Mouse (Mus musculus) ES-Bruce4 (cell line): ENCODE results near the gene Rpl24. TPM values are rescaled to one million over a fixed set of nuclear protein-coding genes. Genes with fewer than 3 reads are reported as not detected.
"Not testable (repeated sequence)": the region's sequence is repeated elsewhere in the genome, so short reads cannot be mapped to it uniquely, and the experiment has no call there.

Source experiments
- H3K27ac ChIP-seq: 2 replicates; pipeline ENCODE4 v1.5.1; 2012; ENCODE audit warnings: low read length, inconsistent platforms; ENCODE audit not compliant: insufficient read depth
- H3K27me3 ChIP-seq: 2 replicates; pipeline ENCODE4 v1.6.1; 2012; ENCODE audit warnings: mild to moderate bottlenecking, low read length, inconsistent platforms; ENCODE audit not compliant: control insufficient read depth, poor library complexity, insufficient read depth, severe bottlenecking
- H3K36me3 ChIP-seq: 2 replicates; pipeline ENCODE4 v1.6.1; 2012; ENCODE audit warnings: inconsistent platforms, mild to moderate bottlenecking, low read length, moderate library complexity; ENCODE audit not compliant: control insufficient read depth, poor library complexity, insufficient read depth, severe bottlenecking
- H3K4me1 ChIP-seq: one replicate; pipeline ENCODE4 v1.8.1; 2011; ENCODE audit warnings: low read length; ENCODE audit not compliant: control insufficient read depth, insufficient read depth
- H3K4me3 ChIP-seq: 2 replicates; pipeline ENCODE4 v1.5.1; 2011; ENCODE audit warnings: low read depth, mild to moderate bottlenecking, low read length
- H3K9ac ChIP-seq: 2 replicates; pipeline ENCODE4 v1.6.1; 2012; ENCODE audit warnings: low read depth, mild to moderate bottlenecking, inconsistent platforms; ENCODE audit not compliant: poor library complexity, severe bottlenecking
- H3K9me3 ChIP-seq: replicated peaks from 2 replicates; pipeline ENCODE4 v1.6.1; 2012; ENCODE audit warnings: mild to moderate bottlenecking, low read length, inconsistent platforms; ENCODE audit not compliant: control insufficient read depth, poor library complexity, insufficient read depth, severe bottlenecking
- CTCF ChIP-seq: IDR thresholded peaks from one replicate; pipeline ENCODE4 v1.8.1; 2011; ENCODE audit warnings: low read depth, low read length
- EP300 ChIP-seq: IDR thresholded peaks from 2 replicates; pipeline ENCODE4 v1.6.1; 2011; ENCODE audit warnings: low read depth, low read length; ENCODE audit not compliant: insufficient read depth
- POLR2A ChIP-seq: IDR thresholded peaks from one replicate; pipeline ENCODE4 v1.8.1; 2011; ENCODE audit warnings: low read length; ENCODE audit not compliant: insufficient read depth
- polyA plus RNA-seq: library from polyadenylated mRNA; stranded (reverse); fragments of >200 nt; gene quantifications from 2 replicates; pipeline ENCODE4 v1.2.4, GENCODE M21; 2011; ENCODE audit warnings: low read depth; ENCODE audit not compliant: missing spikeins, insufficient read depth, insufficient read length

Rpl24 gene
- polyA plus RNA-seq, 1 experiment, result 1,799 TPM

- no peak overlapping the region for H3K27ac ChIP-seq
- no peaks in the 10 kb centered on the region for H3K27me3 ChIP-seq
- no peaks in the 10 kb centered on the region for H3K4me1 ChIP-seq
- H3K9ac ChIP-seq, result no peak overlapping the region
- TF ChIP-seq POLR2A, result no peak
- peak; percentile 20 for TF ChIP-seq CTCF
- H3K36me3 ChIP-seq, result no peaks in the 10 kb centered on the region
- H3K4me3 ChIP-seq, result no peak overlapping the region
- H3K9me3 ChIP-seq, result peaks cover 10% of the 10 kb centered on the region; the same call in 1 of the 2 replicates
Observed at GRCm38 (mm10) chr16:55950946-55951678, 15.0 kb upstream of the Rpl24 start.

GRCm38 (mm10) chr16:55951679-55952327 lies 14.3 kb upstream of the Rpl24 start:
- Histone ChIP-seq H3K36me3 (no peaks in the 10 kb centered on the region), H3K4me1 (no peaks in the 10 kb centered on the region), H3K27ac (no peak overlapping the region), H3K27me3 (no peaks in the 10 kb centered on the region), H3K9ac (no peak overlapping the region), H3K4me3 (no peak overlapping the region), H3K9me3 (peaks cover 5% of the 10 kb centered on the region; the same call in 1 of the 2 replicates)
- TF ChIP-seq POLR2A (no peak), EP300 (no peak), CTCF (no peak)

- no peak overlapping the region for H3K27ac ChIP-seq
- TF ChIP-seq CTCF, result no peak
- no peak for TF ChIP-seq EP300
- TF ChIP-seq POLR2A, result no peak
- H3K27me3 ChIP-seq, result no peaks in the 10 kb centered on the region
- no peaks in the 10 kb centered on the region for H3K36me3 ChIP-seq
- H3K4me1 ChIP-seq, result no peaks in the 10 kb centered on the region
- peaks cover 4% of the 10 kb centered on the region; the same call in 1 of the 2 replicates for H3K9me3 ChIP-seq
- no peak overlapping the region for H3K4me3 ChIP-seq
- H3K9ac ChIP-seq, result no peak overlapping the region
Observed at GRCm38 (mm10) chr16:55952771-55953170, 13.3 kb upstream of the Rpl24 start.

GRCm38 (mm10) chr16:55954196-55954595 lies 11.9 kb upstream of the Rpl24 start:
- H3K9ac ChIP-seq, H3K36me3 ChIP-seq, H3K27ac ChIP-seq, H3K27me3 ChIP-seq, H3K4me1 ChIP-seq, H3K9me3 ChIP-seq, H3K4me3 ChIP-seq: not testable (repeated sequence)

GRCm38 (mm10) chr16:55963068-55963467 lies 3.0 kb upstream of the Rpl24 start:
- not testable (repeated sequence) for H3K4me1 ChIP-seq, H3K4me3 ChIP-seq, H3K27ac ChIP-seq, H3K27me3 ChIP-seq, H3K9ac ChIP-seq, H3K9me3 ChIP-seq
- peaks cover 12% of the 10 kb centered on the region for H3K36me3 ChIP-seq

GRCm38 (mm10) chr16:55964126-55964949 lies 1.7 kb upstream of the Rpl24 start:
- Histone ChIP-seq H3K27me3 (no peaks in the 10 kb centered on the region), H3K36me3 (peaks cover 22% of the 10 kb centered on the region), H3K4me1 (no peaks in the 10 kb centered on the region), H3K4me3 (no peak overlapping the region), H3K27ac (no peak overlapping the region), H3K9me3 (no peaks in the 10 kb centered on the region), H3K9ac (no peak overlapping the region)
- TF ChIP-seq EP300 (no peak), CTCF (peak; percentile 34)
